Mouse (Mus musculus): ENCODE measurements around the gene B3gntl1. TPM values are rescaled to one million over a fixed set of nuclear protein-coding genes. Genes with fewer than 3 reads are reported as not detected.
A peak's percentile ranks its signal among the peaks of the same experiment; 100 is the strongest.

The B3gntl1 gene
- polyA plus RNA-seq, 1 experiment from 2014 or later: 6.5 TPM

DNA sequence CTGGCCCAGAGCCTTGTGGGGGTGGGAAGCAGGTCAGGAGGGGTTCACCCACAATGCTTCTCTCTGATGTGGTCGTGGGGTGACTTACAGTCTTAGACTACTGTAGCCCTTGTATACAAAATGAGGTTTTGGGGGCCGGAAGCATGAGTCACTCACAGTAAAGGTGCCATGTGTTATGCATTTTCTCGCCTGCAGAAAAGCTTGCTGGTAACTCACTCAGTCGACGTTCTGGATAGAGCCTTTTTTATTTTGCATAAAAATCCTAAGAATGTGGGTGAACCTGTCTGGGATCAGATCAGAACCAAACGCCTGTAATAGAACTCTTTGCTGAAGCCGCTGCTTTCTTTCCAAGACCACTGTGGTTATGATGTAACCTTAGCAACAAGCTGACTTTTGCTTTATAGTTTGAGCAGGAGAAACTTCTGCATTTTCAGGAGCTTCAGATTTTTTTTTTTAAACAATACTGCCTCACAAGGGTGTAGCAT lies 33.6 kb upstream of the B3gntl1 start:
- Histone ChIP-seq H3K9ac (replicated peaks; ENCODE audit: low read length) (no peak overlapping the region), H3K9me3 (ENCODE audit: control insufficient read depth, low read length) (no peaks in the 10 kb centered on the region), H3K27ac (replicated peaks; ENCODE audit: low read depth, low read length) (no peak overlapping the region), H3K27me3 (ENCODE audit: control insufficient read depth, insufficient read depth, low read length) (peaks cover 21% of the 10 kb centered on the region), H3K4me1 (ENCODE audit: control insufficient read depth, insufficient read depth, low read length) (peaks cover 12% of the 10 kb centered on the region; the same call in 1 of the 2 replicates), H3K4me3 (replicated peaks; ENCODE audit: low read depth, low read length) (no peak overlapping the region), H3K36me3 (ENCODE audit: control insufficient read depth, insufficient read depth, low read length) (no peaks in the 10 kb centered on the region), H3K4me2 (ENCODE audit: low read length) (no peak overlapping the region)
- WGBS: 51% methylated on average over 7 of the region's 7 CpGs
- ATAC-seq (ENCODE audit: low FRiP score, low TSS enrichment) (no peak), DNase-seq (no peak)

DNA sequence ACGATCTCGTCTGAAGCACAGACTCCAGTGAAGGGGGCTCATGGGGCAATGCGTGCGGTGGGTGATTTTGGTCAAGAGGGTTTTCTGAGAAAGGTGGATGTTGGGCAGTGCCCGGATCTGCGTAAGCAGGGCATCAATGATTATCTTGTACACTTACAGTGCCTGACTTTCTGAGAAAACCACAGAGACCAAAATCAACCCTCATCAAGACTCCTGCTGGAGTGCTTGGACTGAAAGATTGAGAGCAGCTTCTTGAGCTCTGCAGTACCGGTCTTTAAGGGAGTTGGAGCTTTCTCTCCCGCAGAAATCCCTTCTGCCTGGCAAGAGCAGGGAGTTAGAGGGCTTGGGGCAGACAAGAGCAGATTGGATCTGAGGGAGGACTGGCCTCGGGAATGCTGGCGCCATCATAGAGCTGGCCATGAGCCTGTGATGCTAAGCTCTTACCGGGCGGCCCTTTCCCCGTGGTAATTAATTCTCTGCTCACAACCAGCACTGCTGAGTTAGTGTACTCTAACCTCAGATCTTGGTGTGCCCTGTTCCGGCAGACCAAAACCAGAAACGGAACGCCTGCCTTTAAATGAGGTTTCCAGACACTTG lies 30.8 kb upstream of the B3gntl1 start:
- H3K4me3 ChIP-seq (replicated peaks; ENCODE audit: low read depth, low read length): peak overlapping the region; percentile 65
- peak overlapping the region; percentile 64 for H3K9ac ChIP-seq (replicated peaks; ENCODE audit: low read length)
- H3K9me3 ChIP-seq (ENCODE audit: control insufficient read depth, low read length): no peaks in the 10 kb centered on the region
- 13% methylated on average over 16 of the region's 16 CpGs for WGBS
- DNase-seq (peak; percentile 20), ATAC-seq (ENCODE audit: low FRiP score, low TSS enrichment) (no peak)
- no peaks in the 10 kb centered on the region for H3K36me3 ChIP-seq (ENCODE audit: control insufficient read depth, insufficient read depth, low read length)
- H3K27ac ChIP-seq (replicated peaks; ENCODE audit: low read depth, low read length): no peak overlapping the region
- peaks cover 24% of the 10 kb centered on the region for H3K27me3 ChIP-seq (ENCODE audit: control insufficient read depth, insufficient read depth, low read length)
- H3K4me2 ChIP-seq (ENCODE audit: low read length): peak overlapping the region; percentile 98
- peaks cover 12% of the 10 kb centered on the region; the same call in 1 of the 2 replicates for H3K4me1 ChIP-seq (ENCODE audit: control insufficient read depth, insufficient read depth, low read length)

DNA sequence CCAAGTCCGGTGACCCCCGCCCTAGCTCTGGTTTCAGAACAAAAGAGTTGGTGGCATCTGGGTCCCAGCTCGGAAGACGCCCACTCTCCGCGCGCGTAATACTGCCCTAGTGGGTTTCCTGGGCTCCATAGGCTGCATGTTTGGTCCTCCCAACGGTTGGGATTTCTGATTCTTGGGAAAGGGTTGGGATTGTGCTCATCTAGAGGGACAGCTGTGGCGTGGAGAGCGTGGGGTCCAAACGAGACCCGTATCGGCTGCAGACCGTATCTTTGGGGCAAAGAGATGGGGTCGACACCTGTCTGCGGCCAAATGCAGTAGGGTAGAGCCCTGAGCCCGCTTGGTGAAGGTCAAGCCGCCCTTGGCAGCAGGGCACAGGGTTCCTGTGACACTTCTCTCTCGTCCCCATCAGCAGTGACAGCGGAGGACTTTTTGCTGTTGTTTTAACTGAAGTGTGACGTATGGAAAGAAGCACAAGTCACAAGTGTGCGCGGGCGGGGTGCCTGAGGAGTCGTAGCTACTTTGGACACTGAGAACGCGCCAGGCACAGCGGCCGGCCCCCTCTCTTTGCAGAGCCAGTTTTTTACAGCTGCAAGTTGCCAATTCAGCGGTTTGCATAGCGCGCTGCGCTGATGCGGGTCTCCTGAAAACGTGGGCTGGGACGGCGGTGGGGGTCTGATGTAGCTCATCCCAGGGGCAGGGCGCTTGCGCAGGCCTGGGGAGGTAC lies 30.1 kb upstream of the B3gntl1 start:
- peak overlapping the region; percentile 64 for H3K9ac ChIP-seq (replicated peaks; ENCODE audit: low read length)
- no peaks in the 10 kb centered on the region for H3K9me3 ChIP-seq (ENCODE audit: control insufficient read depth, low read length)
- WGBS: under 1% methylated on average over 40 of the region's 40 CpGs
- H3K4me3 ChIP-seq (replicated peaks; ENCODE audit: low read depth, low read length): peak overlapping the region; percentile 65
- H3K4me2 ChIP-seq (ENCODE audit: low read length): peak overlapping the region; percentile 98
- DNase-seq (peak; percentile 59), ATAC-seq (ENCODE audit: low FRiP score, low TSS enrichment) (no peak)
- H3K4me1 ChIP-seq (ENCODE audit: control insufficient read depth, insufficient read depth, low read length): peaks cover 12% of the 10 kb centered on the region; the same call in 1 of the 2 replicates
- no peak overlapping the region for H3K27ac ChIP-seq (replicated peaks; ENCODE audit: low read depth, low read length)
- H3K27me3 ChIP-seq (ENCODE audit: control insufficient read depth, insufficient read depth, low read length): peaks cover 24% of the 10 kb centered on the region
- no peaks in the 10 kb centered on the region for H3K36me3 ChIP-seq (ENCODE audit: control insufficient read depth, insufficient read depth, low read length)

DNA sequence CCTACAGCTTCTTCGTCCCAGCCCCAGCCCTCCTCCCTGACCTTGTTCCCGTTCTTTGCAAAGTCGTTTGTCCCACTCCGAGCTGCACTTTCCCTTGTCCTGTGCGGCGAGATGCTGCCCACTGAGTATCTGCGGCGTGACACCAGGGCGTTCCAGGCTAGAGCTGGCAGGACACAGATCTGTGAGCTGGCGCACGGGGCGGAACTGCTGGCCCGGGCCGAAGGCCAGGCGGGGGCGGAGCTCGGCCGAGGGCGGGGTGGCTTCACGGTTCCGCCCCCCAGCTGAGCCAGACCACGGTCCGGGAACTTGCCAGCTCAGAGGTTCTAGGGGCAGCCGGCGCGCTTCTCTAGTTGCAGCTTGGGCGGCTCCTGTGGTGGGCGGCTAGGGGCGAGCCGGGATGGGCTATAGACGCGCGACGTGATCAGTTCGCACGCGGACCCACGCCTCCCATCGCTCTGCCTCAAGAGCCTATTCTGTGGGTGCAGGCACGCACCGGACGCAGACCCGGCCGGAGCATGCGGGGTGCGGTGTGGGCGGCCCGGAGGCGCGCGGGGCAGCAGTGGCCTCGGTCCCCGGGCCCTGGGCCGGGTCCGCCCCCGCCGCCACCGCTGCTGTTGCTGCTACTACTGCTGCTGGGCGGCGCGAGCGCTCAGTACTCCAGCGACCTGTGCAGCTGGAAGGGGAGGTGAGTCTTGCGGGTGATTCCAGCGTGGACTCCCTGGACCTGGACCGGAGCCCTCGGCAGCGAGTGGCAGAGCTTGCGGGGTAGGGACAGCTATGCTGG lies 29.4 kb upstream of the B3gntl1 start:
- H3K27ac ChIP-seq (replicated peaks; ENCODE audit: low read depth, low read length): no peak overlapping the region
- peak; percentile 77 for ATAC-seq (ENCODE audit: low FRiP score, low TSS enrichment)
- peak overlapping the region; percentile 98 for H3K4me2 ChIP-seq (ENCODE audit: low read length)
- peak overlapping the region; percentile 64 for H3K9ac ChIP-seq (replicated peaks; ENCODE audit: low read length)
- DNase-seq: peak; percentile 80
- H3K4me1 ChIP-seq (ENCODE audit: control insufficient read depth, insufficient read depth, low read length): peaks cover 12% of the 10 kb centered on the region; the same call in 1 of the 2 replicates
- H3K27me3 ChIP-seq (ENCODE audit: control insufficient read depth, insufficient read depth, low read length): peaks cover 24% of the 10 kb centered on the region
- H3K36me3 ChIP-seq (ENCODE audit: control insufficient read depth, insufficient read depth, low read length): no peaks in the 10 kb centered on the region
- WGBS: under 1% methylated on average over 68 of the region's 69 CpGs
- peak overlapping the region; percentile 65 for H3K4me3 ChIP-seq (replicated peaks; ENCODE audit: low read depth, low read length)
- no peaks in the 10 kb centered on the region for H3K9me3 ChIP-seq (ENCODE audit: control insufficient read depth, low read length)

DNA sequence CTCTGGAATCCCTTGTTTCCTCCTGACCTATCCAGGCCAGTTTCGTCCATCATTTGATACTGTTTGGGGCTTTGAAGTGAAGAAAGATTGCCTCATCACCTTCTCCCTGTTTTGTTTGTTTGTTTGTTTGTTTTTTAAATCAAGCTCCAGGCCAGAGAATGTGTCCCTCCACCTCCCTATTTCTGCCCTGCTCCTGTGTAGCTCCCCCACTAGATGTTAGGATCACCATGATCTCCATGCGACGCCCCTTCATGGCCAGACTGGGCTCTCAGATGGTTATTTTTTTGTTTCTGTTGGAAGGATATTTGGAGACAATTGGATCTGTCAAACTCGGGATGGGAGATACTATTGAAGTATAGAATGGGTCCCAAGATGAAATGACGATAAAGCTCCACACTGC lies 28.3 kb upstream of the B3gntl1 start, which contains the start of gene Metrnl:
TSS of gene Metrnl (plus strand) at position 301 of the 400 bp plus-strand sequence.
- Histone ChIP-seq H3K27ac (replicated peaks; ENCODE audit: low read depth, low read length) (no peak within 1 kb of the TSS), H3K9ac (replicated peaks; ENCODE audit: low read length) (peak within 1 kb of the TSS; percentile 64), H3K36me3 (ENCODE audit: control insufficient read depth, insufficient read depth, low read length) (no peaks in the 10 kb centered on the region), H3K9me3 (ENCODE audit: control insufficient read depth, low read length) (no peaks in the 10 kb centered on the region), H3K27me3 (ENCODE audit: control insufficient read depth, insufficient read depth, low read length) (peaks cover 24% of the 10 kb centered on the region), H3K4me1 (ENCODE audit: control insufficient read depth, insufficient read depth, low read length) (peaks cover 12% of the 10 kb centered on the region; the same call in 1 of the 2 replicates), H3K4me2 (ENCODE audit: low read length) (peak within 1 kb of the TSS; percentile 98), H3K4me3 (replicated peaks; ENCODE audit: low read depth, low read length) (peak within 1 kb of the TSS; percentile 65)
- ATAC-seq (ENCODE audit: low FRiP score, low TSS enrichment) (no peak), DNase-seq (no peak)
- WGBS: 83% methylated on average over 5 of the region's 5 CpGs

DNA sequence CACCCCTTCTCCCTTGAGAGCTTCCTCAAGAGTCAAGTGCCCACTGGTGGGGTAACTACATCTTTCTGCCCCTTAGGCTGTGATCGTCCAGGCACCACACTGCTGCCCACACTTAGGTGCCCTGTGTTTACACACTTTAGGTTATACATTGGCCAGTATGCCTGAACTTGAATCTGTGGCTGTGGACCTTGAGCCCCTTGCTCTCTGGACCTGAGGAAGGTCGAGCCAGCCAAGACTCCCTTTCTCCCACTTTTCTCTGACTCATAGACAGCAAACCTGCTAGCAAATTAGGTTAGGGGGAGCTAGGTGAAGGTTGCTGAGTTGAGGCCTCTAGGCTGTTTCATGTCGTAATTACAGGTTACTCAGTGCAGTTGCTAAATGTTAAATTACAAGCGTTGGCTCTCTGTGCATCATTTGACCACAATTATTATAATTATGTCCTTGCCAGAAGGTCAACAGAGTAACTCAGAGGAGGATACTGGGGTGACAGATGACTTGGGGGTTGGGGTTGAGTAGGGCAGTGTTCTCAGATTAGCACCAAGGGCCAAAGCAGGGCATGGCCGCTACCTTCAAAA lies 25.5 kb upstream of the B3gntl1 start:
- H3K4me1 ChIP-seq (ENCODE audit: control insufficient read depth, insufficient read depth, low read length): peaks cover 7% of the 10 kb centered on the region; the same call in 1 of the 2 replicates
- H3K27me3 ChIP-seq (ENCODE audit: control insufficient read depth, insufficient read depth, low read length): peaks cover 12% of the 10 kb centered on the region
- DNase-seq (no peak), ATAC-seq (ENCODE audit: low FRiP score, low TSS enrichment) (no peak)
- no peak overlapping the region for H3K4me2 ChIP-seq (ENCODE audit: low read length)
- H3K27ac ChIP-seq (replicated peaks; ENCODE audit: low read depth, low read length): no peak overlapping the region
- no peak overlapping the region for H3K9ac ChIP-seq (replicated peaks; ENCODE audit: low read length)
- 77% methylated on average over 5 of the region's 5 CpGs for WGBS
- H3K9me3 ChIP-seq (ENCODE audit: control insufficient read depth, low read length): no peaks in the 10 kb centered on the region
- H3K36me3 ChIP-seq (ENCODE audit: control insufficient read depth, insufficient read depth, low read length): no peaks in the 10 kb centered on the region
- H3K4me3 ChIP-seq (replicated peaks; ENCODE audit: low read depth, low read length): no peak overlapping the region

DNA sequence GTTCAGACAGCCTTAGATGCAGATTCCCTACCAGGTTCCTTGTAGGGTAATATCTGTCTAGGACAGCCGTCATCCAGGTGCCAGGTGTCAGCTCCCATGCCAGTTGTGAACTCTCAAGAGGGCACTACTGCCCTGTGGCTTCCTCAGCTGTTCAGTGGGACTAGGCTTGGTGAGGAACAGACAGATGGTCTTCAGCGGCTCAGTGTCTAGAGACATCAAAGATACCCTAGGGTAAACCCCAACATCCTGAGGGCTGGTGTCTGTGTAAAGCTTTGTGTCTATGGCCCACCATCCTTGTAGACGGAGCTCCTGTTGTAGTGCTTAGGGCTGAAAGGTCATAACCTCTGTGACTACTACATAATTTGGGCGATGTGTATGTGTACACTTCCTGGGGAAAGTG lies 24.3 kb upstream of the B3gntl1 start:
- Histone ChIP-seq H3K4me3 (replicated peaks; ENCODE audit: low read depth, low read length) (no peak overlapping the region), H3K27me3 (ENCODE audit: control insufficient read depth, insufficient read depth, low read length) (peaks cover 3% of the 10 kb centered on the region; the same call in 1 of the 2 replicates), H3K36me3 (ENCODE audit: control insufficient read depth, insufficient read depth, low read length) (no peaks in the 10 kb centered on the region), H3K4me1 (ENCODE audit: control insufficient read depth, insufficient read depth, low read length) (no peaks in the 10 kb centered on the region), H3K9me3 (ENCODE audit: control insufficient read depth, low read length) (no peaks in the 10 kb centered on the region), H3K9ac (replicated peaks; ENCODE audit: low read length) (no peak overlapping the region), H3K4me2 (ENCODE audit: low read length) (no peak overlapping the region), H3K27ac (replicated peaks; ENCODE audit: low read depth, low read length) (no peak overlapping the region)
- DNase-seq (no peak), ATAC-seq (ENCODE audit: low FRiP score, low TSS enrichment) (no peak)
- WGBS: 90% methylated on average over 4 of the region's 4 CpGs

DNA sequence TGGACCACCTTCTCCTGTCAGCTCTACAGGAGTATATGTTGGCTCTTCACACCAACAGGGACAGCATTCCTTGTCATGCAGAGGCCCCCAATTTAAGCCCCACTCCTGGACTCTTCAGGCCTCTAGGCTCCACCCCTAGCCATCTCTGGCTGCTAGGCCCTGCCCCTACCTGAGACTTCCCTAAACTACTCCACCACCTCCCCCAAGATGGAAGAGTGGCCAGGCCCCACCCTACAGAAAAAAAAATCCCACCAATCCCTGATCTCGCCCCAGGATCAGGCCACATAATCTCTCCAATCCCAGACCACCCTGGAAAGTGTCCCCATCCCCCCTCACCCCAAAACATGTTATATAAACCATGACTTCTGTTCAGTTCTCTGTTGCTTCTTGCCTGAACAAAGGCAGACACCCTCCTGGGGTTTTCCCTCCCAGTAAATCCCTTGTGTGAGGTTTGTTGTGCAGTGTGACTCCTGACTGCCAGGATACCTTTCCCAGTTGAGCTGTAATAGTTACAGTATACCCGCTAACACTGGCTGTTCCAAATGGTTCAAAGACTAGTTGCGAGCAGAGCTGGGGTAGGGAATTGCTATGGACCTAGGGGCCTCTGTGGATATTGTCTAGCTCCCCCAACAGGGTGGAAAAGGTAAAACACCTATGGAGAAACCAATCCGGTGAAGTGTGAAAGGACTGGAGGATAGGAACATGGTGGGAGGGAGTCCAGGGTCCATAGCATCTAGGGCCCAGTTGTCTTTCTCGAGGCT lies 22.5 kb upstream of the B3gntl1 start:
- Histone ChIP-seq H3K27ac (replicated peaks; ENCODE audit: low read depth, low read length) (no peak overlapping the region), H3K9me3 (ENCODE audit: control insufficient read depth, low read length) (no peaks in the 10 kb centered on the region), H3K4me2 (ENCODE audit: low read length) (no peak overlapping the region), H3K27me3 (ENCODE audit: control insufficient read depth, insufficient read depth, low read length) (no peaks in the 10 kb centered on the region), H3K9ac (replicated peaks; ENCODE audit: low read length) (no peak overlapping the region), H3K36me3 (ENCODE audit: control insufficient read depth, insufficient read depth, low read length) (no peaks in the 10 kb centered on the region), H3K4me1 (ENCODE audit: control insufficient read depth, insufficient read depth, low read length) (no peaks in the 10 kb centered on the region), H3K4me3 (replicated peaks; ENCODE audit: low read depth, low read length) (no peak overlapping the region)
- 82% methylated on average over 5 of the region's 5 CpGs for WGBS
- DNase-seq: no peak
- no peak for ATAC-seq (ENCODE audit: low FRiP score, low TSS enrichment)

Data from midbrain, embryonic 14.5 days (tissue).